Mouse (Mus musculus) lung, adult 10 weeks (tissue): Measurements from ENCODE around the gene Brix1. TPM values are rescaled to one million over a fixed set of nuclear protein-coding genes. Genes with fewer than 3 reads are reported as not detected.

Experiments used
- polyA plus RNA-seq: library from polyadenylated mRNA; stranded (reverse); fragments of 350-450 nt; fragmentation: Illumina TruSeq; extraction: RNeasy Lipid Tissue Mini Kit (QIAGEN cat#74804); gene quantifications from one replicate; pipeline ENCODE4 v1.2.3, GENCODE M21; 2014; ENCODE audit warnings: low read depth, low replicate concordance; ENCODE audit not compliant: insufficient read depth

The Brix1 gene
- polyA plus RNA-seq, result 18.7 TPM

GRCm38 (mm10) chr15:10485484-10486364 is at the start of gene Brix1, which contains the start of gene Rad1:
Gene Brix1 (minus strand): TSS chr15:10485947.
Gene Rad1 (plus strand): TSS chr15:10486018.

DNA sequence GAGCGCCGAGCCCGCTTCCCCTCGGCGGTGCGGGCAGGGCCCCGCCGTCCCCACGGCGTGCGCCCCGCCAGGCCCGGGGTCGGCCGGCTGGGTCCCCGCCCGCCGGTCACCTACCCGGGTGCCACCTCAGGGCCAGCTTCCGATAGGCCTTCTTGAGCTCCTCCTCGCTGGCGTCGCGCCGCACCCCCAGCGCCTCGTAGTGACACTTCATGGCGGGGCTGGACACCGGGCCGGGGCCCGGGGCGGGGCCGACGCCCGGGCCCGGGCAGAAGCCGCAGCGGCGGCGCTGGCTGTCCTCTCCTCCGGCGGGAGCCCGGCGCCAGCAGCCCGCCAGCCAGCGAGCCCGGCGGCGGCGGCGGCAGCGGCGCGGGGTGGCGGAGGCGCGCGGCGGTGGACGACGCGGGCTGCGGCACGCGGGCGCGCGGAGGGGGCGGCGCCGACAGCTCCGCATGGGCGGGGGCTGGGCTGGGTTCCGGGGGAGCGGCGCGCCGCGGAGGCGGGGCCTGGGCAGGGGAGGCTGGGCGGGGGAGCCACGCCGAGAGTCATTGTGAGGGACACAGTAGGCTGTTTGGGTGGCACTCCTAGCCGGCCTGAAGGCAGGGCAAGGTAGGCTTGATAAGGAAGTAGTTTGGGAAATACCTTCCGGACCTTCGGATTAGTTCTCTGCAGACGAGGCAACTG is 15.5 kb downstream of the Brix1 start, which contains the start of gene Dnajc21:
Gene Dnajc21 (minus strand): TSS at position 366 of the 681 bp plus-strand sequence.

Other genes starting within 250 kb of the Brix1 start
- gene Gm21973, start 160.6 kb downstream of the Brix1 start, polyA plus RNA-seq, result not detected
- gene Agxt2, start 127.4 kb downstream of the Brix1 start, polyA plus RNA-seq, result not detected
- gene Dnajc21, start 15.4 kb downstream of the Brix1 start, polyA plus RNA-seq, result 15.6 TPM
- gene Rad1, start 71 bp upstream of the Brix1 start, polyA plus RNA-seq, result 13.7 TPM
- not detected for gene Ttc23l, start 72.7 kb upstream of the Brix1 start, polyA plus RNA-seq
- gene Rai14, start 228.7 kb upstream of the Brix1 start, polyA plus RNA-seq, result 22.7 TPM